Mouse (Mus musculus) limb, embryonic 15.5 days (tissue): Measurements from ENCODE around the gene Avp. TPM values are rescaled to one million over a fixed set of nuclear protein-coding genes. Genes with fewer than 3 reads are reported as not detected.

Experiments used
- ATAC-seq: fragments of 200-750 bp; cut with Nextera tagmentation; 2 replicates; pipeline ENCODE4 v1.8.0; 2017; ENCODE audit warnings: low read depth, moderate TSS enrichment; ENCODE audit not compliant: insufficient number of reproducible peaks, low FRiP score, low TSS enrichment
- H3K27ac ChIP-seq: fragments of 300-500 bp; sonication (generic); 2 replicates; pipeline ENCODE4 v1.5.1; 2015; ENCODE audit warnings: moderate library complexity, mild to moderate bottlenecking, inconsistent platforms
- H3K27me3 ChIP-seq: fragments of 300-500 bp; sonication (generic); 2 replicates; pipeline ENCODE4 v1.6.1; 2015; ENCODE audit warnings: inconsistent platforms
- H3K36me3 ChIP-seq: fragments of 300-500 bp; sonication (generic); 2 replicates; pipeline ENCODE4 v1.6.1; 2015; ENCODE audit warnings: inconsistent platforms
- H3K4me1 ChIP-seq: fragments of 300-500 bp; sonication (generic); 2 replicates; pipeline ENCODE4 v1.6.1; 2015; ENCODE audit warnings: inconsistent platforms
- H3K4me2 ChIP-seq: fragments of 300-500 bp; sonication (generic); 2 replicates; pipeline ENCODE4 v1.6.1; 2015; ENCODE audit warnings: mild to moderate bottlenecking, inconsistent platforms
- H3K4me3 ChIP-seq: fragments of 300-500 bp; sonication (generic); 2 replicates; pipeline ENCODE4 v1.5.1; 2015; ENCODE audit warnings: mild to moderate bottlenecking, inconsistent platforms
- H3K9ac ChIP-seq: fragments of 300-500 bp; sonication (generic); 2 replicates; pipeline ENCODE4 v1.6.1; 2015; ENCODE audit warnings: inconsistent platforms
- H3K9me3 ChIP-seq: fragments of 300-500 bp; sonication (generic); 2 replicates; pipeline ENCODE4 v1.6.1; 2016; ENCODE audit warnings: inconsistent platforms
- WGBS: fragments of 180-500 bp; shearing (Covaris S2); methylation state at CpG from one replicate; pipeline ENCODE4 v1.1.7; 2015; 5-methylcytosine and 5-hydroxymethylcytosine counted together
- polyA plus RNA-seq: library from polyadenylated mRNA; unstranded; fragments of >200 nt; fragmentation: Nextera tagmentation; extraction: Ambion mirVana; gene quantifications from 2 replicates; pipeline ENCODE4 v1.2.1, GENCODE M21; 2015

The Avp gene
- polyA plus RNA-seq, 1 experiment from 2014 or later = not detected

GRCm38 (mm10) chr2:130569926-130570325, 12.4 kb downstream of the Avp start:
- no peak overlapping the region for H3K9ac ChIP-seq
- peaks cover 11% of the 10 kb centered on the region for H3K4me1 ChIP-seq
- H3K4me3 ChIP-seq = no peak overlapping the region
- no peak overlapping the region for H3K27ac ChIP-seq
- peaks cover 5% of the 10 kb centered on the region for H3K27me3 ChIP-seq
- no peaks in the 10 kb centered on the region for H3K9me3 ChIP-seq
- ATAC-seq = no peak
- H3K4me2 ChIP-seq = no peak overlapping the region
- H3K36me3 ChIP-seq = peaks cover 16% of the 10 kb centered on the region

DNA sequence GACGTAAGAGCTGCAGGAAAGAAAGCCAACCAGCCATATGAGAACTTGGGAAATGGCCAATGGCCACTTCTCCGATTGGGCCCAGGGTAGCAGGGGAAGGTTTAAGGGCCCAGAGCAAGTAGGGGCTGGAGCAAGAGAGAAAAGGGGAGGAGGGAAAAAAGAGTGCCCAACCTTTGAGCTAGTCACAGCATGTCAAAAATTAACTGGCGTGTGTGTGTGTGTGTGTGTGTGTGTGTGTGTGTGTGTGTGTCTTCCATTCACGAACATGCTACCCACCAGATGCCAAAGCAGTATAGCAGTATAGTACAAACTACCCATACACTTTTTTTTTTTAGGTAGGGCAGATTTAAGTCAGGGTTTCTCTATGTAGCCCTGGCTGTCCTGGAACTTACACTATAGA, 13.4 kb downstream of the Avp start:
- Histone ChIP-seq H3K4me1 (peaks cover 18% of the 10 kb centered on the region), H3K4me3 (no peak overlapping the region), H3K27ac (no peak overlapping the region), H3K27me3 (no peaks in the 10 kb centered on the region), H3K9me3 (no peaks in the 10 kb centered on the region), H3K36me3 (peaks cover 16% of the 10 kb centered on the region), H3K9ac (no peak overlapping the region), H3K4me2 (no peak overlapping the region)
- no peak for ATAC-seq
- WGBS = 66% methylated on average over 4 of the region's 4 CpGs

DNA sequence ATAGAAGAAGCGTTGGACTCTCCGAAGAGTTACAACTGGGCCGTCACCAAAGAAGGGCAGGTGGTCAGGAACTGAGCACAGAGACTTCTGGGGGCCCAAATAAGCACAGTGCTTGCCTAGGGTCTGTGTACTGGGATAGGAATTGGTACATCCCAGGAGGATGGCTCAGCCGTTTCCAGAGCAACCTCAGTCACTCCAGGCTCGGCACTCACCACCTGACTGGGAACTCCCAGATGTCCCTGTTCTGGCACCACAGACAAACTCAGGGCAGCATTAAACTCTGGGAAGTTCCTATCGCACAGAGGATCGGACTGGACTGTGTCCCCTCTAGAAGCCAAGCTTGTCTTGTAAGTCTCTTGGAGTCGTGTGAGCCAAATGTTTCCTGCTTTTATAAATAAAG, 17.4 kb downstream of the Avp start:
- 66% methylated on average over 8 of the region's 8 CpGs for WGBS
- H3K36me3 ChIP-seq = peaks cover 17% of the 10 kb centered on the region
- peak overlapping the region; percentile 80 for H3K4me2 ChIP-seq

DNA sequence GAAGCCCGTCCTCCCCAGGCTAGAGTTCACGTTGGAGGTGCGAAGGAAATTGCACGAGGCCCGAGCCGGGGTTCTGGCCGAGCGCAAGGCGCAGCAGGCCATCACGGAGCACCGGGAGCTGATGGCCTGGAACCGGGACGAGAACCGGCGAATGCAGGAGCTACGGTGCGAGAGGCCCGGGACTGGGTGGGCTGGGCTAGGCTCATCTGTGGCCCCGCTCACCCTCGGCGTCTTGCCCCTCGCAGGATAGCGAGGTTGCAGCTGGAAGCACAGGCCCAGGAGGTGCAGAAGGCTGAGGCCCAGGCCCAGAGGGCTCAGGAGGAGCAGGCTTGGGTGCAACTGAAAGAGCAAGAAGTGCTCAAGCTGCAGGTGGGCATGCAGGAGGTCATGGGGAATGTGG, 18.3 kb downstream of the Avp start:
- H3K9ac ChIP-seq = peak overlapping the region; percentile 90
- no peaks in the 10 kb centered on the region for H3K9me3 ChIP-seq
- peak overlapping the region; percentile 54; the same call in 1 of the 2 replicates for H3K27ac ChIP-seq
- peak overlapping the region; percentile 86 for H3K4me3 ChIP-seq
- no peaks in the 10 kb centered on the region for H3K27me3 ChIP-seq
- no peak for ATAC-seq
- peak overlapping the region; percentile 80 for H3K4me2 ChIP-seq
- WGBS = under 1% methylated on average over 23 of the region's 23 CpGs
- peaks cover 23% of the 10 kb centered on the region for H3K36me3 ChIP-seq
- H3K4me1 ChIP-seq = peaks cover 26% of the 10 kb centered on the region

More for the DNA sequence above, 17.4 kb downstream of the Avp start:
- H3K27ac ChIP-seq = no peak overlapping the region
- H3K27me3 ChIP-seq = no peaks in the 10 kb centered on the region
- H3K9me3 ChIP-seq = no peaks in the 10 kb centered on the region
- H3K4me1 ChIP-seq = peaks cover 26% of the 10 kb centered on the region
- H3K4me3 ChIP-seq = peak overlapping the region; percentile 86; the same call in 1 of the 2 replicates
- ATAC-seq = no peak
- peak overlapping the region; percentile 90; the same call in 1 of the 2 replicates for H3K9ac ChIP-seq

DNA sequence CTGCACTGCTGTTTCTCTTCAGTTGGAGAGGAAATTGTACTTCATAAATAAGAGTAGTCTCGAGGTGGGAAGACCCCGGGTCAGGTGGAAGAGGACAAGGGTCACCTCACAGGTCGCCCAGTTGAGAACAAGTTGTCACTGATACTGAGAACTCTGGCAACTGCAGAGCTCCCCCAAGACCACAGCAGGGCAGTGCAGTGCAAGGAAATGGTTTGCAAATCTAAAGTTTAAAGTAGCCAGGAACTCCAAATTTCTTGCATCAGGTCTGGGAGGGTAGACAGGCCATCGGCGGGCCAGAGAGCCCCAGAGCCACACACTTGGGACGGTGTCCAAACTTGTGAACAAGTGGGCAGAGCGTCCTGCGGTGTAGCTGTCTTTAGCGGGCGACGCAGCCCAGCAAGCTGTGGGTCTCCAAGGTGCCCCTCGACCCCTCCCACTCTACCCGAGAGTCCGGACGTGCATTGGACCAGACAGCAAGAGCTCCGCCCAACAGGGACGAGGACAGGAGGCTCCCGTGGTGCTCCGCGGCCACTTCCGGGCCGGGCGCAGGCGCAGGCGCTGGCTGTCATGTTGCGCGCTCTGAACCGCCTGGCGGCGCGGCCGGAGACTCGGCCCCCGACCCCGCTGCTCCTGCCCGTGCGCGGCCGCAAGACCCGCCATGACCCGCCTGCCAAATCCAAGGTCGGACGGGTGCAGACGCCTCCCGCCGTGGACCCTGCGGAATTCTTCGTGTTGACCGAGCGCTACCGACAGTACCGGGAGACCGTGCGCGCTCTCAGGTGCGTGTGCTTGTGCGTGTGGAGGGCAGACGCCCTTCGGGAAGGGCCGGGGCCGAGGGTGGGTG, 18.9 kb downstream of the Avp start, which contains the start of gene Mrps26:
Gene Mrps26 (plus strand): TSS at position 531 of the 844 bp plus-strand sequence.
- peak within 1 kb of the TSS; percentile 80 for H3K4me2 ChIP-seq
- peak within 1 kb of the TSS; percentile 86 for H3K4me3 ChIP-seq
- peak; percentile 97 for ATAC-seq
- peak within 1 kb of the TSS; percentile 81 for H3K27ac ChIP-seq
- peak within 1 kb of the TSS; percentile 90 for H3K9ac ChIP-seq
- H3K4me1 ChIP-seq = peaks cover 26% of the 10 kb centered on the region
- H3K9me3 ChIP-seq = no peaks in the 10 kb centered on the region
- H3K36me3 ChIP-seq = peaks cover 23% of the 10 kb centered on the region
- no peaks in the 10 kb centered on the region for H3K27me3 ChIP-seq
- under 1% methylated on average over 61 of the region's 61 CpGs for WGBS

- 79% methylated on average over 2 of the region's 2 CpGs for WGBS
- Histone ChIP-seq H3K4me1 (peaks cover 5% of the 10 kb centered on the region), H3K27ac (no peak overlapping the region), H3K27me3 (no peaks in the 10 kb centered on the region), H3K36me3 (peaks cover 56% of the 10 kb centered on the region), H3K4me2 (no peak overlapping the region), H3K9me3 (no peaks in the 10 kb centered on the region), H3K9ac (no peak overlapping the region), H3K4me3 (no peak overlapping the region)
- ATAC-seq = no peak
These were observed 24.3 kb downstream of the Avp start for GRCm38 (mm10) chr2:130558015-130558414.

DNA sequence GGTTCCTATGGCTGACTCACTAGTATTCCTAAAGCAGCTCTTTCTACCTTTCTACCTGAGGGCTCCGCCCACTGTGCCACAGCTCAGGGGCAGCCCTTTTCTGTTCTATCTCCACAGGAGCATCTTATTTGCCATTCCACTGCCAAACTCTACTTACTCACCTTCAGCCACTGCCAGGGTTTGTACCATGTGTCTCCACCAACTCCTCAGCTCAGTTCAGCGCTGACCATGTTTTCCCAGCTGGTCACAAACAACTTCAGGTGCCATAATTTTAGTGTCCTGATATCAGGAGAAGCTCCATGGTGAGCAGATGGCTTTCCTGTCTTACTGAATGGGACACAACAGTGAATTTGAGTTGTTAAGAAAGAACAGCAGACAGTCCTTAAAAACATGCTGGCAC, 24.9 kb downstream of the Avp start:
- H3K4me3 ChIP-seq = no peak overlapping the region
- 93% methylated on average over 2 of the region's 2 CpGs for WGBS
- H3K36me3 ChIP-seq = peaks cover 61% of the 10 kb centered on the region
- no peaks in the 10 kb centered on the region for H3K4me1 ChIP-seq
- no peak overlapping the region for H3K27ac ChIP-seq
- H3K27me3 ChIP-seq = no peaks in the 10 kb centered on the region
- H3K9ac ChIP-seq = no peak overlapping the region
- no peak for ATAC-seq
- H3K9me3 ChIP-seq = no peaks in the 10 kb centered on the region
- H3K4me2 ChIP-seq = no peak overlapping the region

- 88% methylated on average over 1 of the region's 1 CpGs for WGBS
These were observed 26.1 kb downstream of the Avp start for GRCm38 (mm10) chr2:130556292-130556691.

DNA sequence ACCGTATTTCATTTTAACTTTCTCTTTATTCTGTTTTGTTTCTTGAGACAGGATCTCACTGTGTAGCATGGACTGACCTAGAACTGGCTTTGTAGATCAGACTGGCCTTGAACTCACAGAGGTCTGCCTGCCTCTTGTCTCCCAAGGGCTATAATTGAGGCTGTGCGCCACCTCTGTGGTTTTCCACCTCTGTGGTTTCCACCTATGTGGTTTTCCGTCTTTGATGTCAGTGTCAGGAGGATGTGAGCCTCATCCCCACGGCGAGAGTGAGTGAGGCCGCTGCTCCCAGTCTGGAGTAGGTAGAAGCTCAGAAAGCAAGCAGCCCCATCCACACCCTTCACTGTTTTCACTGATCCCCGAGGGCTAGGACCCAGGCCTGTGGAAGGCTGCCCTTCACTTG, 27.5 kb downstream of the Avp start:
- Histone ChIP-seq H3K36me3 (peaks cover 80% of the 10 kb centered on the region), H3K9ac (no peak overlapping the region), H3K4me1 (no peaks in the 10 kb centered on the region), H3K9me3 (no peaks in the 10 kb centered on the region), H3K4me2 (no peak overlapping the region), H3K27me3 (no peaks in the 10 kb centered on the region), H3K27ac (no peak overlapping the region), H3K4me3 (no peak overlapping the region)
- ATAC-seq = no peak
- 88% methylated on average over 7 of the region's 7 CpGs for WGBS

More at GRCm38 (mm10) chr2:130556292-130556691, 26.1 kb downstream of the Avp start:
- H3K36me3 ChIP-seq = peaks cover 69% of the 10 kb centered on the region
- no peaks in the 10 kb centered on the region for H3K9me3 ChIP-seq
- no peak for ATAC-seq
- no peak overlapping the region for H3K27ac ChIP-seq
- H3K9ac ChIP-seq = no peak overlapping the region
- no peak overlapping the region for H3K4me2 ChIP-seq
- H3K4me3 ChIP-seq = no peak overlapping the region
- H3K4me1 ChIP-seq = no peaks in the 10 kb centered on the region
- H3K27me3 ChIP-seq = no peaks in the 10 kb centered on the region

- H3K9ac ChIP-seq = no peak overlapping the region
- H3K4me3 ChIP-seq = no peak overlapping the region
- no peak overlapping the region for H3K4me2 ChIP-seq
- no peaks in the 10 kb centered on the region for H3K4me1 ChIP-seq
- no peak for ATAC-seq
- H3K27ac ChIP-seq = no peak overlapping the region
- H3K9me3 ChIP-seq = no peaks in the 10 kb centered on the region
- no peaks in the 10 kb centered on the region for H3K27me3 ChIP-seq
- 92% methylated on average over 8 of the region's 8 CpGs for WGBS
- H3K36me3 ChIP-seq = peaks cover 92% of the 10 kb centered on the region
These were observed 35.4 kb downstream of the Avp start for GRCm38 (mm10) chr2:130546957-130547356.

- WGBS = 94% methylated on average over 9 of the region's 9 CpGs
- H3K36me3 ChIP-seq = peaks cover 94% of the 10 kb centered on the region
These were observed 42.1 kb downstream of the Avp start for GRCm38 (mm10) chr2:130540266-130540665.

GRCm38 (mm10) chr2:130538876-130539546, 43.3 kb downstream of the Avp start:
- Histone ChIP-seq H3K27ac (peak overlapping the region; percentile 13; the same call in 1 of the 2 replicates), H3K36me3 (peaks cover 94% of the 10 kb centered on the region), H3K4me2 (no peak overlapping the region), H3K27me3 (no peaks in the 10 kb centered on the region), H3K9me3 (no peaks in the 10 kb centered on the region), H3K4me3 (no peak overlapping the region), H3K4me1 (no peaks in the 10 kb centered on the region), H3K9ac (no peak overlapping the region)
- 87% methylated on average over 8 of the region's 8 CpGs for WGBS
- ATAC-seq = no peak

More at GRCm38 (mm10) chr2:130540266-130540665, 42.1 kb downstream of the Avp start:
- ATAC-seq = no peak
- Histone ChIP-seq H3K27ac (no peak overlapping the region), H3K4me1 (no peaks in the 10 kb centered on the region), H3K4me2 (no peak overlapping the region), H3K9ac (no peak overlapping the region), H3K4me3 (no peak overlapping the region), H3K27me3 (no peaks in the 10 kb centered on the region), H3K9me3 (no peaks in the 10 kb centered on the region)
